Mouse (Mus musculus) heart, embryonic 11.5 days (tissue): ENCODE results near the gene Eme2. TPM values are rescaled to one million over a fixed set of nuclear protein-coding genes. Genes with fewer than 3 reads are reported as not detected.

Experiments used
- ATAC-seq: fragments of 200-750 bp; cut with Nextera tagmentation; replicated peaks from 2 replicates; pipeline ENCODE4 v1.8.0; 2017; ENCODE audit warnings: moderate library complexity; ENCODE audit not compliant: insufficient number of reproducible peaks, low FRiP score, low TSS enrichment
- H3K27ac ChIP-seq: fragments of 300-500 bp; sonication (generic); 2 replicates; pipeline ENCODE4 v1.5.1; 2014; ENCODE audit warnings: mild to moderate bottlenecking, low read depth, low read length
- H3K27me3 ChIP-seq: fragments of 300-500 bp; sonication (generic); 2 replicates; pipeline ENCODE4 v1.6.1; 2014; ENCODE audit warnings: mild to moderate bottlenecking, low read length, mixed read lengths; ENCODE audit not compliant: control insufficient read depth, insufficient read depth
- H3K36me3 ChIP-seq: fragments of 300-500 bp; sonication (generic); 2 replicates; pipeline ENCODE4 v1.6.1; 2014; ENCODE audit warnings: mild to moderate bottlenecking, low read length, moderate library complexity, mixed read lengths; ENCODE audit not compliant: control insufficient read depth, insufficient read depth
- H3K4me1 ChIP-seq: fragments of 300-500 bp; sonication (generic); 2 replicates; pipeline ENCODE4 v1.6.1; 2014; ENCODE audit warnings: low read length; ENCODE audit not compliant: control insufficient read depth, insufficient read depth
- H3K4me2 ChIP-seq: fragments of 300-500 bp; sonication (generic); 2 replicates; pipeline ENCODE4 v1.6.1; 2014; ENCODE audit warnings: mild to moderate bottlenecking, moderate library complexity
- H3K4me3 ChIP-seq: fragments of 300-500 bp; sonication (generic); 2 replicates; pipeline ENCODE4 v1.5.1; 2014; ENCODE audit warnings: low read depth, low read length
- H3K9ac ChIP-seq: fragments of 300-500 bp; sonication (generic); 2 replicates; pipeline ENCODE4 v1.6.1; 2014; ENCODE audit warnings: mild to moderate bottlenecking, low read depth, low read length, moderate library complexity
- H3K9me3 ChIP-seq: fragments of 300-500 bp; sonication (generic); replicated peaks from 2 replicates; pipeline ENCODE4 v1.6.1; 2016; ENCODE audit warnings: low read length; ENCODE audit not compliant: control insufficient read depth
- WGBS: fragments of 180-500 bp; shearing (Covaris S2); extraction: QIAGEN DNeasy Blood & Tissue Kit; methylation state at CpG from one replicate; pipeline ENCODE4 v1.1.7; 2014; ENCODE audit not compliant: insufficient replicate concordance; 5-methylcytosine and 5-hydroxymethylcytosine counted together
- polyA plus RNA-seq: library from polyadenylated mRNA; unstranded; fragments of >200 nt; fragmentation: Nextera tagmentation; extraction: Ambion mirVana; gene quantifications from 2 replicates; pipeline ENCODE4 v1.2.1, GENCODE M21; 2014

Eme2 gene
- polyA plus RNA-seq, 1 experiment from 2014 or later = 15.3 TPM

DNA sequence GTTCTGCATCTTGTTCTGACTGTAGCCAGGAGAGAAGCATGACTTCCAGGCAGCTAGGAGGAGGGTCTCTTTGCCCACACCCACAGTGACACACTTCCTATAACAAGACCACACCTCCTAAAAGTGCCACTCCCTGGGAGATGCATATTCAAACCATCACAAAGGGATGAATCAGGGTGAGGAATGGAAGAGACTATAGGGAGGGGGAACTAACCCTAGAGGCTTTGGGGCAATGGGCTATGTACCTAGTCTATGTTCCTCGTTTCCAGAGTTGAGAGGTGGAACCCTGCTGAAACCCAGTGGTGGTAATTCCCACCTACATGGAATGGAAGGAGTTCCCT, 20.5 kb downstream of the Eme2 start:
- no peaks in the 10 kb centered on the region for H3K36me3 ChIP-seq
- H3K27me3 ChIP-seq = no peaks in the 10 kb centered on the region
- WGBS = 50% methylated on average over 1 of the region's 1 CpGs
- no peak overlapping the region for H3K4me2 ChIP-seq
- no peak overlapping the region for H3K4me3 ChIP-seq
- no peak for ATAC-seq
- no peak overlapping the region for H3K27ac ChIP-seq
- no peaks in the 10 kb centered on the region for H3K9me3 ChIP-seq
- H3K9ac ChIP-seq = no peak overlapping the region
- H3K4me1 ChIP-seq = no peaks in the 10 kb centered on the region

DNA sequence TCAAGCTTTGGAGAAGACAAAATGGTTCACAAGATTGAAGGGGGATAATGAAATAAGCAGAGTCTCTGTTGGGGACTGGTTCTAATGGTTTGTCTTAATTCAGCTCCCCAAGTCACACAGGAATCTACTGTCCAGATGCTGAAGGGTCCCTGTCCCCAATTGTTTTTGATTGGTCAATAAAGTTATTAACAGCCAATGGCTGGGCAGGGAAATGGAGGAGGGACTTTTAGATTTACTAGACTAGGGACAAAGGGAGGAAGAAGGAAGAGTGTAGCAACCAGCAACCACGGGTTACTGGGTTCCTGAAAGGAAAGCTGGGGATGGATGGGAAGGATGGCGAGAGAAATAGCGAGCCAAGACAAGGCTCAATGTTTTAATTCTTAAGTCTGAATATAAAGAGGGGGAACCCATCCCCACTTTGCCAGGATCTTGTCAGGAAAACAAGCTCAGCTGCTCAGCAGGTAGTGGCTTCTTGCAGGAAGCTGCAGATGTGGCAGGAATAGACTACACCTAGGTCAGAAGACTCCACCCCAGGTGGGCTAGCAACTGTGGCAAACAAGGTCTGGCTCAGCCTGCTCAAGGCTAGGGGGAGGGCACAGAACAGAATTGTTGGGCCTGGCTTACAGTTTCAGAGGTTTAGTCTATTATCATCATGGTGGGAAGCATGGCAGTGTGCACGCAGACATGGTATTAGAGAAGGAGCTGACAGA, 21.0 kb downstream of the Eme2 start:
- no peak overlapping the region for H3K4me2 ChIP-seq
- no peak overlapping the region for H3K9ac ChIP-seq
- H3K36me3 ChIP-seq = no peaks in the 10 kb centered on the region
- no peaks in the 10 kb centered on the region for H3K27me3 ChIP-seq
- WGBS = 39% methylated on average over 4 of the region's 4 CpGs
- no peaks in the 10 kb centered on the region for H3K4me1 ChIP-seq
- H3K27ac ChIP-seq = no peak overlapping the region
- ATAC-seq = no peak
- H3K9me3 ChIP-seq = no peaks in the 10 kb centered on the region
- H3K4me3 ChIP-seq = no peak overlapping the region

DNA sequence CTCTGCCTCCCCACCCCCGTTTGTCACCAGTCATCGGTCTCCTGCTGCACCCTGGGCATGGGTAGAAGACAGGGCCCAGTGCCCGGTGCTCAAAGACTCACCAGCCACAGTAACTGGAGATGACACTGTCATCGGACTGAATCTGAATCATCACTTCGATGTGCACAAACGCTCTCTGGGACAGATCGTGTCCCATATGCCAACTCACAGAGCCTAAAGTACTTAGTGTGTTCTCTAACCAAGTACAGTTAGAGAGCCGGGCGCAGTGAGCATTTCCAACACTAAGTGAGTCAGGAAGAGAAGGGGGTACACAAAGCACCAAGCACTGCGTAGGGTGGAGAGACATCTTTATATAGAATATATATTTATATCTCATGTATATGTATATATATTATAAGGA, 27.0 kb downstream of the Eme2 start:
- no peak overlapping the region for H3K4me2 ChIP-seq
- no peaks in the 10 kb centered on the region for H3K36me3 ChIP-seq
- no peak for ATAC-seq
- no peak overlapping the region for H3K27ac ChIP-seq
- H3K27me3 ChIP-seq = no peaks in the 10 kb centered on the region
- 87% methylated on average over 10 of the region's 10 CpGs for WGBS
- no peak overlapping the region for H3K9ac ChIP-seq
- H3K4me3 ChIP-seq = no peak overlapping the region
- H3K4me1 ChIP-seq = no peaks in the 10 kb centered on the region
- no peaks in the 10 kb centered on the region for H3K9me3 ChIP-seq

DNA sequence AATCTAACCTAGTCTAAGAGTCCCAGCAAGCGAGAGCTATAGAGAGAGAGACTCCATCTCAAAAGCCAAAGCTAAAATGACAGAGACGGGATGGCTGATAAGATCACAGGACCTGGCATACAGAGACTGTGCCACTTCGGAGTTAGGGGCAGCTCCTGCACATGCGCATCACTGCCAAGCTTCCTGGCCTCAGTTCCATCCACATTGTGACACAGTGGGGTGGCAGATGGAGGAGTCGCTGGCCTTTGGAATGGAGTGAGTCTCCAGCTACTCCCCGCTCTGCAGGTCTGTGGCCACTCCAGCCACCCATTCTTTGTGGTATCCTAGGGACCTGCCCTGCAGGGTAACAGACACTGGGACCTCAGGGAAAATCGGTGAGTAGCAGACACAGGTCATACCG, 29.1 kb downstream of the Eme2 start, which contains the start of gene Igfals:
Gene Igfals (plus strand): TSS at position 222 of the 400 bp plus-strand sequence.
- Histone ChIP-seq H3K27ac (no peak within 1 kb of the TSS), H3K36me3 (no peaks in the 10 kb centered on the region), H3K4me2 (no peak within 1 kb of the TSS), H3K4me1 (no peaks in the 10 kb centered on the region), H3K27me3 (no peaks in the 10 kb centered on the region), H3K4me3 (no peak within 1 kb of the TSS), H3K9ac (no peak within 1 kb of the TSS), H3K9me3 (no peaks in the 10 kb centered on the region)
- 89% methylated on average over 8 of the region's 8 CpGs for WGBS
- no peak for ATAC-seq

DNA sequence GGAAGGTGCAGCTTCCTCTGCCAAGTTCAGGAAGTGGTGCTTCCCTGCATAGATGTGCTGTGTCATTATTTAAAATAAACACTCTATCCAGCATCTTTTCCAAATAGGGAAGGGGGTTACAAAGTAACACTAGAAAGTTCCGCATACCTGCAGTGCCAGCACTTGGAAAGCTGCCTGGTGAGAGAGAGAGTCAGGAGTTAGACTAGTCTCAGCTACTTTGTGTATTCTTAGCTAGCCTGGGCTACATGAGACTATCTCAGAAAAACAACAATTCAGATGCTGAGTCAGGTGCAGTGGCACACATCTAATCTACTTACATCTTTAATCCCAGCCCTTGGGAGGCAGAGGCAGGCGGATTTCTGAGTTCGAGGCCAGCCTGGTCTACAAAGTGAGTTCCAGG, 33.1 kb downstream of the Eme2 start:
- no peaks in the 10 kb centered on the region for H3K9me3 ChIP-seq
- no peaks in the 10 kb centered on the region for H3K27me3 ChIP-seq
- no peaks in the 10 kb centered on the region for H3K36me3 ChIP-seq
- H3K27ac ChIP-seq = no peak overlapping the region
- H3K4me2 ChIP-seq = no peak overlapping the region
- no peak overlapping the region for H3K4me3 ChIP-seq
- WGBS = 86% methylated on average over 3 of the region's 3 CpGs
- no peak for ATAC-seq
- H3K4me1 ChIP-seq = no peaks in the 10 kb centered on the region
- H3K9ac ChIP-seq = no peak overlapping the region

DNA sequence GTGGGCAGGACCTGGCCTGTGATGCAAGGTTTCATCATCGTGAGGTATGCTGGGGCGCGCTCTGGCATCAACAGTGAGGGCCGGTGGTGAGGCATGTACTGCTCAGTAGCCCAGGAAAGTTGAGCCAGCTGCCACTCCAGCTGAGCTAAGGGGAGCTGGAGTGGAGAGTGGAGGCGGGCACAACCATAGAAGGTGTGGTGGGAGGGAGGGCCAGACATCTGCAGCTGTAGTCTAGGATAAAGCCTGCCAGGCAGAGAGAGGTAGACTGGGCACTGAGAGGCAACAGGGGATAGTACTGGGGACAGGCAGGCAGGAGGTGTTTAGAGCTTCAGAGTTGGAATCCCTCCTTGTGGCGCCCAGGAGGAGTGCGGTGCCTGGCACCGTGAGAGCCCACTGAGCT, 34.8 kb downstream of the Eme2 start:
- 85% methylated on average over 8 of the region's 8 CpGs for WGBS

DNA sequence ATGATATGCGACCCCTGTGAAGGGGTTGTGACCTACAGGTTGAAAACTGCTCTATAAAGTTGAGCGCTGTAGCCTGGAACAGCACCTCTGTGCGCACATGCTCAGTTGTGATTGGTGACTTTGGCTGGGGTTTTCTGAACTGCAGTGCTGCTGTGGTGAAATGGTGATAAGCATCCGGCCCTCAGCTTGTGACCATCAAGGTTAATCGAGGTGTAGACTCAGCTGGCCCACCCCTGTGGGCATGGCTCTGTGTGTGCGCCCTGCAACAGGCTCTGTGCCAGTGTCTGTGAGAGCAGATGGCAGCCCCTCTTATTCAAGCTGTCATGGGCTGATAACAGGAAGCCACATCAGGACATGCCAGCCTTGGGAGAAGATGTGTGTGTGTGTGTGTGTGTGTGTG, 35.9 kb downstream of the Eme2 start:
- Histone ChIP-seq H3K9me3 (no peaks in the 10 kb centered on the region), H3K27me3 (no peaks in the 10 kb centered on the region), H3K9ac (no peak overlapping the region), H3K4me2 (no peak overlapping the region), H3K4me3 (no peak overlapping the region), H3K36me3 (no peaks in the 10 kb centered on the region), H3K27ac (no peak overlapping the region), H3K4me1 (no peaks in the 10 kb centered on the region)
- 86% methylated on average over 6 of the region's 6 CpGs for WGBS
- no peak for ATAC-seq

More for the DNA sequence above, 34.8 kb downstream of the Eme2 start:
- ATAC-seq = no peak
- H3K4me1 ChIP-seq = no peaks in the 10 kb centered on the region
- H3K27me3 ChIP-seq = no peaks in the 10 kb centered on the region
- H3K27ac ChIP-seq = no peak overlapping the region
- H3K4me2 ChIP-seq = no peak overlapping the region
- no peak overlapping the region for H3K4me3 ChIP-seq
- no peak overlapping the region for H3K9ac ChIP-seq
- no peaks in the 10 kb centered on the region for H3K9me3 ChIP-seq
- no peaks in the 10 kb centered on the region for H3K36me3 ChIP-seq

DNA sequence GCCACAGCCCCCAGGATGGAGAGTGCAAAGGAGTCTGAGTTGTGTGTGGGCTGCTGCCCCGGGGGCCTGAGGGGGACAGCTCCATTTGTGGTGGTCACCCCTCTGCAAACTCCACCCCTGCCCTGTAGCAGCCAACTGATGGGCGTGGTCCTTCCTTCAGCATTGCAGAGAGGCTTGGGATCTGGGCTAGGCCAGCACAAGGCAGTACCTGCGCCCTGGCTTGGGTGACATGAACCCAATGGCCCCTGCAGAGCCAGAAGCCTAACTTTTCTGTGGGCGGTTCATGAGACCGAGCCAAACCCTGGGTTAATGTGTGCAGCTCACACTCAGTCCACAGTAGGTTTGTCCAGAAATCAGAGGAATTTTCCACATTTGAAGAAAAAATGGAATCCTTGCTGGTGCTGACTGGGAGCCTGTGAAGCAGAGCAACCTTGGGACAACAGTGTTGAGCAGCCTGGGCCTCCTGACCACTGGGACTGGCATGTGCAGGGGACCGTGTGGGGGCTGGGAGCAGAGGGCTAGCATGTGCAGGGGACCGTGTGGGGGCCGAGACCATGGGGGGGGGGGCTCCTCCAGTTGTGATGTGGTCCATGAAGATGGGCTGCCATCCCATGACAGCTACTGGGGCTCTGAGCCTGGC, 36.9 kb downstream of the Eme2 start:
- H3K36me3 ChIP-seq = 0 out of 2 replicates have a peak, but pooled peaks cover 3% of the 10 kb centered on the region
- no peak overlapping the region for H3K27ac ChIP-seq
- no peaks in the 10 kb centered on the region for H3K27me3 ChIP-seq
- no peak overlapping the region for H3K9ac ChIP-seq
- no peak for ATAC-seq
- 80% methylated on average over 8 of the region's 8 CpGs for WGBS
- H3K9me3 ChIP-seq = no peaks in the 10 kb centered on the region
- no peak overlapping the region for H3K4me2 ChIP-seq
- H3K4me3 ChIP-seq = no peak overlapping the region
- no peaks in the 10 kb centered on the region for H3K4me1 ChIP-seq

DNA sequence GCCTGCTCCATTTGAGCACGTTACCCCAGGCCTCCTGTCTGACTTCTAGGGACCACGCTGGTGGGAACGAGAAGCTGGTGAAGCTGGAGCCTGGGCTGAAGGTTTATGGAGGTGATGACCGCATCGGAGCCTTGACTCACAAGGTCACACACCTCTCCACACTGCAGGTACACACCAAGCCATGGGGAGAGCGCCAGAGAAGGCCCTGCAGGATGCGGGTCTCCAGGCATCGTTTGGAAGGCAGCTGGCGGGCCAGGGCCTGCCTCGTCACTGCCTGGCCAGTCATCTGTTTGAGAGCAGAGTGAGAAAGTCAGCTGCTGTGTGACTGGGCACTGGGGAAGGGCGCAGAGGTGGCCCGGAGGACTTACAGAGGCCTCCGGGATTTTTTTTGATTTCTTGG, 38.3 kb downstream of the Eme2 start:
- no peak for ATAC-seq
- 81% methylated on average over 13 of the region's 13 CpGs for WGBS
- Histone ChIP-seq H3K27ac (no peak overlapping the region), H3K4me3 (no peak overlapping the region), H3K27me3 (0 out of 2 replicates have a peak, but pooled peaks cover 3% of the 10 kb centered on the region), H3K4me2 (no peak overlapping the region), H3K9ac (no peak overlapping the region), H3K4me1 (no peaks in the 10 kb centered on the region), H3K36me3 (0 out of 2 replicates have a peak, but pooled peaks cover 3% of the 10 kb centered on the region), H3K9me3 (no peaks in the 10 kb centered on the region)
